Mouse (Mus musculus): ENCODE measurements around the gene Cd1d1.

GRCm38 (mm10) chr3:86950652-86951051 lies 48.6 kb downstream of the Cd1d1 start:
- TF ChIP-seq POLR2A (IDR thresholded peaks at IDR 0.05; ENCODE audit: low read depth, low read length): no peak
- TF ChIP-seq CTCF (IDR thresholded peaks at IDR 0.05; ENCODE audit: borderline replicate concordance, insufficient read depth, low read length): no peak
